Mouse (Mus musculus): ENCODE results near the gene Htr1d. TPM values are rescaled to one million over a fixed set of nuclear protein-coding genes. Genes with fewer than 3 reads are reported as not detected.

Gene Htr1d
- total RNA-seq (2021) = not detected
- long read RNA-seq, experiment 1 = 0 reads
- long read RNA-seq, experiment 2 = 0 reads

GRCm38 (mm10) chr4:136423224-136423623, at the start of gene Htr1d:
Gene Htr1d, plus strand, starts transcription at chr4:136423524.
- no peak for DNase-seq
- intact Hi-C loops (cut with DNase I) = no loop called here

- DNase-seq = no peak
- intact Hi-C loops (cut with DNase I) = no loop called here
Observed at GRCm38 (mm10) chr4:136377001-136377400, 46.3 kb upstream of the Htr1d start.

- no peak for DNase-seq
- intact Hi-C loops (cut with DNase I) = no loop called here
Observed at GRCm38 (mm10) chr4:136383052-136383451, 40.3 kb upstream of the Htr1d start.

- intact Hi-C loops (cut with DNase I) = no loop called here
- DNase-seq = no peak
Observed at GRCm38 (mm10) chr4:136383839-136384238, 39.5 kb upstream of the Htr1d start.

- intact Hi-C loops (cut with DNase I) = no loop called here
- DNase-seq = no peak
Observed at GRCm38 (mm10) chr4:136387261-136387660, 36.1 kb upstream of the Htr1d start.

- intact Hi-C loops (cut with DNase I) = no loop called here
- DNase-seq = no peak
Observed at GRCm38 (mm10) chr4:136401806-136402205, 21.5 kb upstream of the Htr1d start.

- intact Hi-C loops (cut with DNase I) = no loop called here
- DNase-seq = peak in 1 of 2 experiments; percentile 16
Observed at GRCm38 (mm10) chr4:136407831-136408230, 15.5 kb upstream of the Htr1d start.

- intact Hi-C loops (cut with DNase I) = no loop called here
- DNase-seq = no peak
Observed at GRCm38 (mm10) chr4:136411995-136412765, 11.1 kb upstream of the Htr1d start.

- no peak for DNase-seq
- intact Hi-C loops (cut with DNase I) = no loop called here
Observed at GRCm38 (mm10) chr4:136415477-136415876, 7.8 kb upstream of the Htr1d start.

GRCm38 (mm10) chr4:136418962-136419361, 4.4 kb upstream of the Htr1d start:
- intact Hi-C loops (cut with DNase I) = no loop called here
- no peak for DNase-seq

GRCm38 (mm10) chr4:136419386-136419785, 3.9 kb upstream of the Htr1d start:
- intact Hi-C loops (cut with DNase I) = no loop called here
- DNase-seq = no peak

GRCm38 (mm10) chr4:136424120-136424999, 1.0 kb downstream of the Htr1d start:
- peak; percentile 13 to 25 for DNase-seq
- intact Hi-C loops (cut with DNase I) = no loop called here

- intact Hi-C loops (cut with DNase I) = no loop called here
- DNase-seq = peak in 1 of 2 experiments; percentile 15
Observed at GRCm38 (mm10) chr4:136425000-136425288, 1.6 kb downstream of the Htr1d start.

- DNase-seq = peak in 1 of 2 experiments; percentile 33
- intact Hi-C loops (cut with DNase I) = loop anchor here (5.0 kb wide), 1 partner anchor 192 kb away; the partner anchor contains the start of gene Lactbl1
Observed at GRCm38 (mm10) chr4:136430609-136431375, 7.5 kb downstream of the Htr1d start.

GRCm38 (mm10) chr4:136431376-136431693, 8.0 kb downstream of the Htr1d start:
- peak; percentile 55 to 75 for DNase-seq

GRCm38 (mm10) chr4:136434029-136434428, 10.7 kb downstream of the Htr1d start:
- intact Hi-C loops (cut with DNase I) = loop anchor here (5.0 kb wide), 1 partner anchor 188 kb away; the partner anchor contains the start of gene Lactbl1
- DNase-seq = no peak

More at GRCm38 (mm10) chr4:136431376-136431693, 8.0 kb downstream of the Htr1d start:
- intact Hi-C loops (cut with DNase I) = loop anchor here (5.0 kb wide), 1 partner anchor 191 kb away; the partner anchor contains the start of gene Lactbl1

- no peak for DNase-seq
- intact Hi-C loops (cut with DNase I) = no loop called here
Observed at GRCm38 (mm10) chr4:136439106-136439505, 15.8 kb downstream of the Htr1d start.

- intact Hi-C loops (cut with DNase I) = no loop called here
- no peak for DNase-seq
Observed at GRCm38 (mm10) chr4:136441354-136442043, 18.2 kb downstream of the Htr1d start.

- DNase-seq = no peak
- intact Hi-C loops (cut with DNase I) = no loop called here
Observed at GRCm38 (mm10) chr4:136444561-136444960, 21.2 kb downstream of the Htr1d start.

- intact Hi-C loops (cut with DNase I) = loop anchor here (5.0 kb wide), 1 partner anchor 82 kb away; no protein-coding TSS in a partner anchor
- DNase-seq = no peak
Observed at GRCm38 (mm10) chr4:136449795-136450194, 26.5 kb downstream of the Htr1d start.

All from heart, postnatal 14 days (tissue).